Mouse (Mus musculus) MEL (cell line): ENCODE measurements at regions not wholly inside any gene's neighbourhood (a gene's known extent, or its start where the extent isn't known, plus 50 kb on each side); places are given as distances from the start of the nearest gene placed in this dataset.

Experiments used
- DNase-seq: peaks from one replicate; pipeline ENCODE4 v3.0.0; 2011; ENCODE audit warnings: low read depth, low spot score
- H3K27ac ChIP-seq: 2 replicates; pipeline ENCODE4 v1.5.1; 2012; ENCODE audit warnings: low read depth, mild to moderate bottlenecking, control low read depth, low read length, moderate library complexity; ENCODE audit not compliant: control insufficient read depth
- H3K27me3 ChIP-seq, 2 experiments: fragments of 150-350 bp in 1 of 2; sonication (generic) in 1 of 2; 2 replicates each; pipeline ENCODE4 v1.6.1; 2012; ENCODE audit warnings: low read length in 2 of 2, mild to moderate bottlenecking in 2 of 2, improper control_type of control experiment in 1 of 2, moderate library complexity in 1 of 2; ENCODE audit not compliant: insufficient read depth in 2 of 2, control insufficient read depth in 1 of 2
- H3K36me3 ChIP-seq, 2 experiments: 2 replicates each; pipeline ENCODE4 v1.6.1; 2012 to 2014; ENCODE audit warnings: low read length in 2 of 2, improper control_type of control experiment in 1 of 2, inconsistent platforms in 1 of 2, mild to moderate bottlenecking in 1 of 2; ENCODE audit not compliant: insufficient read depth in 2 of 2, control insufficient read depth in 1 of 2
- H3K4me1 ChIP-seq, 2 experiments: fragments of 150-350 bp in 1 of 2; sonication (generic) in 1 of 2; 2 replicates each; pipeline ENCODE4 v1.6.1; 2012; ENCODE audit warnings: low read length in 2 of 2, improper control_type of control experiment in 1 of 2, mild to moderate bottlenecking in 1 of 2; ENCODE audit not compliant: insufficient read depth in 2 of 2, control insufficient read depth in 1 of 2
- H3K4me3 ChIP-seq, 2 experiments: fragments of 150-350 bp in 1 of 2; sonication (generic) in 1 of 2; 2 replicates each; pipeline ENCODE4 v1.5.1; 2012; ENCODE audit warnings: low read depth in 2 of 2, low read length in 2 of 2, mild to moderate bottlenecking in 2 of 2, moderate library complexity in 2 of 2, control low read depth in 1 of 2, improper control_type of control experiment in 1 of 2; ENCODE audit not compliant: control insufficient read depth in 1 of 2, insufficient read depth in 1 of 2
- H3K79me2 ChIP-seq: 2 replicates; pipeline ENCODE4 v1.6.1; 2012; ENCODE audit warnings: mild to moderate bottlenecking, low read length, moderate library complexity; ENCODE audit not compliant: control insufficient read depth, poor library complexity, insufficient read depth
- H3K9ac ChIP-seq: 2 replicates; pipeline ENCODE4 v1.6.1; 2012; ENCODE audit warnings: low read depth, mild to moderate bottlenecking, control low read depth, low read length, moderate library complexity; ENCODE audit not compliant: control insufficient read depth, poor library complexity, severe bottlenecking
- H3K9me3 ChIP-seq: fragments of 150-350 bp; sonication (generic); replicated peaks from 2 replicates; pipeline ENCODE4 v1.6.1; 2012; ENCODE audit warnings: mild to moderate bottlenecking, low read length, improper control_type of control experiment, moderate library complexity; ENCODE audit not compliant: insufficient read depth
- BHLHE40 ChIP-seq: IDR thresholded peaks from 2 replicates; pipeline ENCODE4 v1.6.1; 2012; ENCODE audit warnings: low read depth, mild to moderate bottlenecking, inconsistent platforms, low read length, improper control_type of control experiment, borderline replicate concordance
- CHD1 ChIP-seq: IDR thresholded peaks from 2 replicates; pipeline ENCODE4 v1.6.1; 2012; ENCODE audit warnings: low read depth, mild to moderate bottlenecking, inconsistent platforms, low read length, improper control_type of control experiment
- CHD2 ChIP-seq: IDR thresholded peaks from 2 replicates; pipeline ENCODE4 v1.6.1; 2011; ENCODE audit warnings: low read length, improper control_type of control experiment
- CTCF ChIP-seq, 3 experiments: IDR thresholded peaks in 2 of 3; conservative IDR thresholded peaks in 1 of 3; 2 replicates each; pipeline ENCODE4 v1.5.1; 2011 to 2012; ENCODE audit warnings: low read length in 3 of 3, low read depth in 2 of 3, mild to moderate bottlenecking in 2 of 3, improper control_type of control experiment in 1 of 3, inconsistent platforms in 1 of 3, mixed read lengths in 1 of 3, moderate library complexity in 1 of 3; ENCODE audit not compliant: control insufficient read depth in 1 of 3, insufficient read depth in 1 of 3, poor library complexity in 1 of 3, severe bottlenecking in 1 of 3
- E2F4 ChIP-seq: IDR thresholded peaks from 2 replicates; pipeline ENCODE4 v1.6.1; 2011; ENCODE audit warnings: low read depth, low read length, improper control_type of control experiment, borderline replicate concordance
- ELF1 ChIP-seq: IDR thresholded peaks from 2 replicates; pipeline ENCODE4 v1.6.1; 2014; ENCODE audit warnings: low read depth, mild to moderate bottlenecking, inconsistent platforms, low read length, improper control_type of control experiment, moderate library complexity
- EP300 ChIP-seq, 2 experiments: IDR thresholded peaks; 2 replicates each; pipeline ENCODE4 v1.6.1; 2011; ENCODE audit warnings: improper control_type of control experiment in 2 of 2, low read length in 2 of 2, low read depth in 1 of 2, mild to moderate bottlenecking in 1 of 2
- HCFC1 ChIP-seq: IDR thresholded peaks from 2 replicates; pipeline ENCODE4 v1.6.1; 2012; ENCODE audit warnings: low read depth, mild to moderate bottlenecking, inconsistent platforms, low read length, improper control_type of control experiment, moderate library complexity
- KAT2A ChIP-seq: conservative IDR thresholded peaks from 2 replicates; pipeline ENCODE4 v1.6.1; 2012; ENCODE audit warnings: low read depth, low read length, improper control_type of control experiment, inconsistent platforms
- MAFK ChIP-seq: IDR thresholded peaks from 2 replicates; pipeline ENCODE4 v1.6.1; 2011; ENCODE audit warnings: low read depth, mild to moderate bottlenecking, low read length, improper control_type of control experiment, borderline replicate concordance
- MYC ChIP-seq: IDR thresholded peaks from 2 replicates; pipeline ENCODE4 v1.6.1; 2011; ENCODE audit warnings: low read depth, mild to moderate bottlenecking, low read length, improper control_type of control experiment, moderate library complexity
- NELFE ChIP-seq: IDR thresholded peaks from 2 replicates; pipeline ENCODE4 v1.6.1; 2011; ENCODE audit warnings: low read depth, low read length, improper control_type of control experiment
- POLR2A ChIP-seq, 2 experiments: IDR thresholded peaks; 2 replicates each; pipeline ENCODE4 v1.6.1; 2011 to 2012; ENCODE audit warnings: low read length in 2 of 2, mild to moderate bottlenecking in 2 of 2, control low read depth in 1 of 2, improper control_type of control experiment in 1 of 2, low read depth in 1 of 2, moderate library complexity in 1 of 2; ENCODE audit not compliant: control insufficient read depth in 1 of 2, insufficient read depth in 1 of 2, poor library complexity in 1 of 2
- POLR2AphosphoS5 ChIP-seq: IDR thresholded peaks from 2 replicates; pipeline ENCODE4 v1.6.1; 2012; ENCODE audit warnings: low read depth, borderline replicate concordance, mild to moderate bottlenecking, inconsistent platforms, low read length, moderate library complexity, mixed read lengths
- RAD21 ChIP-seq: IDR thresholded peaks from 2 replicates; pipeline ENCODE4 v1.6.1; 2011; ENCODE audit warnings: mild to moderate bottlenecking, low read depth, low read length, improper control_type of control experiment
- RCOR1 ChIP-seq: IDR thresholded peaks from 2 replicates; pipeline ENCODE4 v1.6.1; 2012; ENCODE audit warnings: low read depth, mild to moderate bottlenecking, inconsistent platforms, low read length, improper control_type of control experiment
- SIN3A ChIP-seq: IDR thresholded peaks from 2 replicates; pipeline ENCODE4 v1.6.1; 2012; ENCODE audit warnings: low read length, improper control_type of control experiment, inconsistent platforms
- SMC3 ChIP-seq: IDR thresholded peaks from 2 replicates; pipeline ENCODE4 v1.6.1; 2011; ENCODE audit warnings: low read depth, low read length, improper control_type of control experiment
- USF1 ChIP-seq: IDR thresholded peaks from 2 replicates; pipeline ENCODE4 v1.6.1; 2014; ENCODE audit warnings: low read depth, mild to moderate bottlenecking, inconsistent platforms, low read length, improper control_type of control experiment, moderate library complexity
- ZC3H11A ChIP-seq: IDR thresholded peaks from 2 replicates; pipeline ENCODE4 v1.6.1; 2012; ENCODE audit warnings: low read depth, mild to moderate bottlenecking, inconsistent platforms, low read length, improper control_type of control experiment

GRCm38 (mm10) chr7:68593344-68594016 is 155.6 kb downstream of the Arrdc4 start:
- DNase-seq: no peak
- TF ChIP-seq USF1: no peak
- TF ChIP-seq E2F4: no peak
- TF ChIP-seq POLR2AphosphoS5: no peak
- TF ChIP-seq CTCF (IDR thresholded peaks at IDR 0.05 in 2 of 3, conservative IDR thresholded peaks at IDR 0.05 in 1 of 3; ENCODE audit: control insufficient read depth in 1 of 3, insufficient read depth in 1 of 3, low read depth in 2 of 3, low read length in 3 of 3, poor library complexity in 1 of 3, severe bottlenecking in 1 of 3): no peak
- TF ChIP-seq ZC3H11A: no peak
- no peak for TF ChIP-seq SIN3A
- no peak for TF ChIP-seq SMC3
- no peak for TF ChIP-seq ELF1
- TF ChIP-seq MAFK: no peak
- TF ChIP-seq RCOR1: no peak
- TF ChIP-seq HCFC1: no peak
- TF ChIP-seq BHLHE40: no peak
- TF ChIP-seq CHD2: no peak
- no peak for TF ChIP-seq POLR2A (IDR thresholded peaks at IDR 0.05; ENCODE audit: control insufficient read depth in 1 of 2, insufficient read depth in 1 of 2, low read depth in 1 of 2, low read length in 2 of 2, poor library complexity in 1 of 2)
- TF ChIP-seq EP300 (IDR thresholded peaks at IDR 0.05; ENCODE audit: low read depth in 1 of 2, low read length in 2 of 2): no peak
- no peak for TF ChIP-seq RAD21
- no peak for TF ChIP-seq KAT2A
- TF ChIP-seq CHD1: no peak
- TF ChIP-seq MYC: no peak
- TF ChIP-seq NELFE: no peak
- Histone ChIP-seq H3K27me3 (no peaks in the 10 kb centered on the region), H3K4me1 (no peaks in the 10 kb centered on the region), H3K4me3 (no peak overlapping the region), H3K9ac (no peak overlapping the region), H3K79me2 (no peaks in the 10 kb centered on the region), H3K9me3 (no peaks in the 10 kb centered on the region), H3K27ac (no peak overlapping the region), H3K36me3 (no peaks in the 10 kb centered on the region)

- H3K36me3 ChIP-seq: no peaks in the 10 kb centered on the region
- H3K27ac ChIP-seq: no peak overlapping the region
- no peak overlapping the region for H3K4me3 ChIP-seq
- TF ChIP-seq MAFK: no peak
- H3K9ac ChIP-seq: no peak overlapping the region
- H3K79me2 ChIP-seq: no peaks in the 10 kb centered on the region
- no peaks in the 10 kb centered on the region for H3K27me3 ChIP-seq
- H3K4me1 ChIP-seq: no peaks in the 10 kb centered on the region
- no peaks in the 10 kb centered on the region for H3K9me3 ChIP-seq
- DNase-seq: no peak
Measured at GRCm38 (mm10) chr7:68582540-68583325, 166.3 kb downstream of the Arrdc4 start.
